Mouse (Mus musculus) liver, postnatal 0 days (tissue): ENCODE data around the gene Cyb5b. TPM values are rescaled to one million over a fixed set of nuclear protein-coding genes. Genes with fewer than 3 reads are reported as not detected.
A peak's percentile ranks its signal among the peaks of the same experiment; 100 is the strongest.

Experiments used
- ATAC-seq: fragments of 200-750 bp; cut with Nextera tagmentation; 2 replicates; pipeline ENCODE4 v1.8.0; 2017; ENCODE audit warnings: mild to moderate bottlenecking, moderate library complexity
- DNase-seq: peaks from one replicate; pipeline ENCODE4 v3.0.0-alpha.2; 2016
- H3K27ac ChIP-seq: fragments of 300-500 bp; sonication (generic); 2 replicates; pipeline ENCODE4 v1.5.1; 2014; ENCODE audit warnings: antibody characterized with exemption, moderate library complexity, mild to moderate bottlenecking, low read depth
- H3K27me3 ChIP-seq: fragments of 300-500 bp; sonication (generic); 2 replicates; pipeline ENCODE4 v1.6.1; 2014; ENCODE audit warnings: low read length, control low read depth, mixed read lengths; ENCODE audit not compliant: insufficient read depth
- H3K36me3 ChIP-seq: fragments of 300-500 bp; sonication (generic); replicated peaks from 2 replicates; pipeline ENCODE4 v1.6.1; 2014; ENCODE audit warnings: mild to moderate bottlenecking, control low read depth, low read length, moderate library complexity, mixed read lengths; ENCODE audit not compliant: insufficient read depth
- H3K4me1 ChIP-seq: fragments of 300-500 bp; sonication (generic); 2 replicates; pipeline ENCODE4 v1.6.1; 2014; ENCODE audit warnings: antibody characterized with exemption, mild to moderate bottlenecking, control low read depth; ENCODE audit not compliant: insufficient read depth
- H3K4me2 ChIP-seq: fragments of 300-500 bp; sonication (generic); 2 replicates; pipeline ENCODE4 v1.6.1; 2014; ENCODE audit warnings: low read depth, mild to moderate bottlenecking, low read length, moderate library complexity, mixed read lengths
- H3K4me3 ChIP-seq: fragments of 300-500 bp; sonication (generic); 2 replicates; pipeline ENCODE4 v1.5.1; 2014; ENCODE audit warnings: low read depth, low read length
- H3K9ac ChIP-seq: fragments of 300-500 bp; sonication (generic); replicated peaks from 2 replicates; pipeline ENCODE4 v1.6.1; 2014; ENCODE audit warnings: mild to moderate bottlenecking, moderate library complexity
- H3K9me3 ChIP-seq: fragments of 300-500 bp; sonication (generic); 2 replicates; pipeline ENCODE4 v1.6.1; 2016; ENCODE audit warnings: mild to moderate bottlenecking, control low read depth, low read length, mixed read lengths
- CTCF ChIP-seq: sonication (generic); IDR thresholded peaks from 2 replicates; pipeline ENCODE4 v1.5.1; 2016; ENCODE audit warnings: antibody characterized with exemption, low read depth
- EP300 ChIP-seq: IDR thresholded peaks from 2 replicates; pipeline ENCODE4 v1.6.1; 2016; ENCODE audit warnings: antibody characterized with exemption, low read depth, mild to moderate bottlenecking
- WGBS: fragments of 180-500 bp; shearing (Covaris S2); extraction: QIAGEN DNeasy Blood & Tissue Kit; methylation state at CpG from one replicate; pipeline ENCODE4 v1.1.7; 2014; ENCODE audit not compliant: insufficient replicate concordance; 5-methylcytosine and 5-hydroxymethylcytosine counted together
- polyA plus RNA-seq: library from polyadenylated mRNA; unstranded; fragments of >200 nt; fragmentation: Nextera tagmentation; extraction: Ambion mirVana; gene quantifications from 2 replicates; pipeline ENCODE4 v1.2.1, GENCODE M21; 2015

The Cyb5b gene
- polyA plus RNA-seq, 1 experiment from 2014 or later: 23.6 TPM

DNA sequence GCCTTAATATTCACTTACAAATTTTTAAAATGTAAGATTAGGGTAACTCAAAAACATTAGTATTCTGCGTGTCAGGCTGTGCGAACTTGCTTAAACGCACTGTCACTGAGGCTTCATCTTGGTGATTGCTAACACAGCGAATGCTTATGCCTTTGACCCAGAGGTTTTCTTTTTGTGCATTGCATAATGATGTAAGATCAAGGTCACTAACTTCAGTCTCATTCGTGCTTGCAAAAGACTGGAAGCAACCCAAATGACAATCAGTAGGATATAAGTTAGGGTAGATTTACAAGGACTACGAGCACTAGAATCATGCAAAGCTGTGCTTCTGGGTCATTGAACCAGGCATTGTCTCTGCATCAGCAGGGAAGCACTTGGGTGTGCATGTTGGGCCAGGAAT is 12.8 kb upstream of the Cyb5b start:
- Histone ChIP-seq H3K9ac (no peak overlapping the region), H3K36me3 (no peaks in the 10 kb centered on the region), H3K9me3 (no peaks in the 10 kb centered on the region), H3K4me1 (peaks cover 9% of the 10 kb centered on the region), H3K4me3 (no peak overlapping the region), H3K27me3 (no peaks in the 10 kb centered on the region), H3K27ac (no peak overlapping the region), H3K4me2 (no peak overlapping the region)
- no peak for DNase-seq
- TF ChIP-seq EP300: no peak
- no peak for TF ChIP-seq CTCF
- WGBS: 68% methylated on average over 6 of the region's 6 CpGs
- no peak; the same call in 1 of the 2 replicates for ATAC-seq

DNA sequence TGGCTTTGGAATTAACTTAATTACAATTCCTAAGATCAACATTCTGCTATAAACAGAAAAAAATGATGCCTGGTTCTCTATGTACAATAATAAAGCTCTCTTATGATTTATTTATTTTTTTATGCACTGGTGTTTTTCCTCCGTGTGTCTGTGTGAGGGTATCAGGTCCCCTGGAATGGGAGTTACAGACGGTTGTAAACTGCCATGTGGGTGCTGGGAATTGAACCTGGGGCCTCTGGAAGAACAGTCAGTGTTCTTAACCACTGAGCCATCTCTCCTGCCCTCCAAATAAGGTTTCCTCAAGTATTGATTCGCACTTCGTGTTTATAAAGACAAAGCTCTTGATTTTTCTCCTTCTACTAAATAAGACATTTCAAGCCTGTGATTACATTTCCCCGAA is 12.1 kb upstream of the Cyb5b start:
- H3K4me2 ChIP-seq: no peak overlapping the region
- no peak overlapping the region for H3K9ac ChIP-seq
- H3K27ac ChIP-seq: no peak overlapping the region
- no peak for DNase-seq
- ATAC-seq: no peak
- no peak overlapping the region for H3K4me3 ChIP-seq
- no peaks in the 10 kb centered on the region for H3K9me3 ChIP-seq
- H3K4me1 ChIP-seq: peaks cover 9% of the 10 kb centered on the region
- H3K36me3 ChIP-seq: no peaks in the 10 kb centered on the region
- TF ChIP-seq CTCF (no peak), EP300 (no peak)
- 84% methylated on average over 5 of the region's 5 CpGs for WGBS
- H3K27me3 ChIP-seq: no peaks in the 10 kb centered on the region

GRCm38 (mm10) chr8:107139704-107140470 is 10.6 kb upstream of the Cyb5b start:
- DNase-seq (no peak), ATAC-seq (peak; percentile 59; the same call in 1 of the 2 replicates)

DNA sequence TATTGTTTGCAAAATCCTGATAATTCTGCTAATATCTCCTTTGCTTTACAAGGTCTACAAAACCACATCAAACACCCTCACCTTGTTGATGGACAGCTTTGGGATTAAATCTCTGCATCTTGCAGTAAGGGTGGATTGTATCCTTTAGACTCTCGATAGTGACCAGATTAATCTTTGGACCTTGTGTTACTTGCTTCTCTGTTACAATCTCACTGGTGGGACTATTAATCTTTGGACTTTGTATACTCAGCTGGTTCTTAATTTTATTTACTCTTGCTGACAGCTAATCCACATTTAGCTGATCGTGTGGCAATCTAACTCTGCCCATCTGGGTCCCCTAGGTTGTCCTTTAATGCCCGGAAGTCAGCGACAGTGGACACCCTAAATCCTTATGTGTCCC is 7.9 kb upstream of the Cyb5b start:
- no peak overlapping the region for H3K27ac ChIP-seq
- ATAC-seq: no peak; the same call in 1 of the 2 replicates
- H3K9me3 ChIP-seq: no peaks in the 10 kb centered on the region
- DNase-seq: no peak
- H3K36me3 ChIP-seq: no peaks in the 10 kb centered on the region
- no peaks in the 10 kb centered on the region for H3K27me3 ChIP-seq
- H3K9ac ChIP-seq: no peak overlapping the region
- peaks cover 9% of the 10 kb centered on the region for H3K4me1 ChIP-seq
- H3K4me3 ChIP-seq: no peak overlapping the region
- WGBS: 74% methylated on average over 4 of the region's 4 CpGs
- TF ChIP-seq EP300 (no peak), CTCF (no peak)
- no peak overlapping the region for H3K4me2 ChIP-seq

More at GRCm38 (mm10) chr8:107139704-107140470, 10.6 kb upstream of the Cyb5b start:
- H3K9me3 ChIP-seq: no peaks in the 10 kb centered on the region
- TF ChIP-seq CTCF (no peak), EP300 (no peak)
- H3K4me2 ChIP-seq: 0 out of 2 replicates have a peak overlapping the region, but pooled peaks have one; percentile 7
- H3K4me1 ChIP-seq: peaks cover 9% of the 10 kb centered on the region
- no peak overlapping the region for H3K9ac ChIP-seq
- 51% methylated on average over 13 of the region's 13 CpGs for WGBS
- H3K4me3 ChIP-seq: no peak overlapping the region
- no peaks in the 10 kb centered on the region for H3K27me3 ChIP-seq
- no peaks in the 10 kb centered on the region for H3K36me3 ChIP-seq
- peak overlapping the region; percentile 22; the same call in 1 of the 2 replicates for H3K27ac ChIP-seq

GRCm38 (mm10) chr8:107143501-107143900 is 6.9 kb upstream of the Cyb5b start:
- Histone ChIP-seq H3K4me2 (no peak overlapping the region), H3K36me3 (no peaks in the 10 kb centered on the region), H3K9me3 (no peaks in the 10 kb centered on the region), H3K27me3 (no peaks in the 10 kb centered on the region), H3K4me1 (peaks cover 9% of the 10 kb centered on the region), H3K27ac (no peak overlapping the region), H3K9ac (no peak overlapping the region), H3K4me3 (no peak overlapping the region)
- no peak for ATAC-seq
- TF ChIP-seq EP300 (no peak), CTCF (no peak)
- DNase-seq: no peak
- WGBS: 60% methylated on average over 4 of the region's 4 CpGs

GRCm38 (mm10) chr8:107146186-107146585 is 4.3 kb upstream of the Cyb5b start:
- DNase-seq (no peak), ATAC-seq (no peak)
- TF ChIP-seq CTCF: no peak
- TF ChIP-seq EP300: no peak
- H3K27me3 ChIP-seq: no peaks in the 10 kb centered on the region
- H3K4me1 ChIP-seq: peaks cover 8% of the 10 kb centered on the region
- H3K4me3 ChIP-seq: no peak overlapping the region
- H3K9me3 ChIP-seq: no peaks in the 10 kb centered on the region
- no peak overlapping the region for H3K4me2 ChIP-seq
- H3K9ac ChIP-seq: no peak overlapping the region
- H3K36me3 ChIP-seq: no peaks in the 10 kb centered on the region
- H3K27ac ChIP-seq: no peak overlapping the region
